Mouse (Mus musculus) kidney, adult 10 weeks (tissue): ENCODE measurements around the gene U2af2. TPM values are rescaled to one million over a fixed set of nuclear protein-coding genes. Genes with fewer than 3 reads are reported as not detected.

Experiments used
- polyA plus RNA-seq: library from polyadenylated mRNA; stranded (reverse); fragments of 350-450 nt; fragmentation: Illumina TruSeq; extraction: RNeasy Lipid Tissue Mini Kit (QIAGEN cat#74804); gene quantifications from one replicate; pipeline ENCODE4 v1.2.3, GENCODE M21; 2014; ENCODE audit warnings: low read depth, low replicate concordance

Gene U2af2
- 6.9 TPM for polyA plus RNA-seq

GRCm38 (mm10) chr7:5061774-5062359 is at the start of gene U2af2:
Gene U2af2, plus strand, starts transcription at chr7:5062143.

GRCm38 (mm10) chr7:5014251-5015117 is 47.5 kb upstream of the U2af2 start, which contains the start of the genes Zfp524 and Fiz1:
Gene Zfp524, plus strand, starts transcription at chr7:5014415.
Gene Fiz1, minus strand, starts transcription at chr7:5014697.

GRCm38 (mm10) chr7:5015118-5016001 is 46.6 kb upstream of the U2af2 start, which contains the start of gene Gm44973:
Gene Gm44973, plus strand, starts transcription at chr7:5015496.

GRCm38 (mm10) chr7:5020000-5020681 is 41.8 kb upstream of the U2af2 start, which contains the start of the genes Zfp865 and Ccdc106:
Gene Zfp865, plus strand, starts transcription at chr7:5020376.
Gene Ccdc106, plus strand, starts transcription at chr7:5020553.

DNA sequence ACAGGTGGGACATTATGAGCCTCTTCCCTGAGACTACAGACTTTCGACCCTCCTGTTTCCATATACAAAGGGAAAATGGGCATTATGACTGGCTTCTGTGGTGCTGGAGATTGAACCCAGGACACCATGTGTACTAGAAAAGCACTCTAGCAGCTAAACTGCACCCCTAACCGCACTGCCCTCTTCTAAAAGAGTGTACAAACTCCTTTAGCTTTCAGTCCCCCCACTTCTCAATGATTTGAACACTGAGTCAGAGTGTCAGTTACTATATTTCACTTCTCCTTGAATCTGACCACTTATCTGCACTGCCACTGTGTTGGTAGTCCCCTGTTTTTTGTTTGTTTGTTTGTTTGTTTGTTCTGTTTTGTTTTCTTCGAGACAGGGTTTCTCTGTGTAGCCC is 28.1 kb upstream of the U2af2 start, which contains the start of gene 4632433K11Rik:
Gene 4632433K11Rik (plus strand): TSS at position 301 of the 400 bp plus-strand sequence.

GRCm38 (mm10) chr7:5038109-5038732 is 23.7 kb upstream of the U2af2 start, which contains the start of gene Zfp784:
Gene Zfp784, minus strand, starts transcription at chr7:5038446.

DNA sequence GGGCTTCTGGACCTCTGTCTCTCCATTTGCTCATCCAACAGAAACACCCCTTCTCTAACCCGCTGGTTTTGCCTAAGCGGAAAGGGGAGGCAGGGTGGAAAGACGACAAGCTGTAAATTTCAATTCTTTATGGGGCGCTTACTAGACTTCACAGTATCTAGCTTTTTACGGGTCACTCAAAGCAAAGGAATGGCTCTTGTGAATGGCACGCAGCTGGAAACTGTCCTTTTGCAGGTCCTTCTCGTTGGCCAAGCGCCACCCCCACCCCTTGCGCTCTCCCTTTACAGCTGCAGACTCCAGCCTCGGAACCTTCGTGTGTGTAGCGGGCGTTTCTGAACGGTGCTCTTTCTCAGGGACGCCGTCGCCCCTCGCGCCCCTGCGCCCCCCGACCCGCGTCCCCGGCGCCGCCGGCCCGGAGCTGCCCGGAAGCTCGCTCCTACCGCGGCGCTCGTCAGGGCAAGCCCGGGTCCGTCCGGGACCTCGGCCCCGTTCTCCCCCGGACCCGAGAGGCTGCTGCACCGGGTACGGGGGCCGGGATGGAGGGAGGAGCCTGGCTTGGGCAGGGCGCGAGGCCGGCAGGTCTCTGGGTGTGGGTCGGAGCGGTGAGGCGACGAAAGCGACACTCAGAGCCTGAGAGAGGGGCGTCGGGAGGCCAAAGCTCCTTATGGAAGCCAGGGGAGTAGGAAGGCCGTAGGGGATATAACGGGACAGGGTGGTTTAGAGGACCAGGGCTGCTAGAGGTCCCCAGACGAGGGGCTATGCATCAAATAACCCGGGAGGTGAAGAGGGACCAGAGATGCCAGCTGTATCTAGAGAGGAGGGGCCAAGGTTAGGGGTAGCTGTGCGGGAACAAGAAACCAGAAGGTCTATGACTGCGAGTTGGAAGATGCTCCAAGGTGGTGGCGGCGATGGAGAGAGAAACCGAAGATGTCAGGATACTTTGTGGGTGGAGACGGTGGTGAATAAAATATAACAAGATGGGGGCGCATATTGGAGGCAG is 10.4 kb upstream of the U2af2 start, which contains the start of gene Zfp580:
Gene Zfp580 (plus strand): TSS at position 346 of the 1,000 bp plus-strand sequence.

GRCm38 (mm10) chr7:5080010-5080751 is 18.2 kb downstream of the U2af2 start, which contains the start of gene Epn1:
Gene Epn1, plus strand, starts transcription at chr7:5080235.

DNA sequence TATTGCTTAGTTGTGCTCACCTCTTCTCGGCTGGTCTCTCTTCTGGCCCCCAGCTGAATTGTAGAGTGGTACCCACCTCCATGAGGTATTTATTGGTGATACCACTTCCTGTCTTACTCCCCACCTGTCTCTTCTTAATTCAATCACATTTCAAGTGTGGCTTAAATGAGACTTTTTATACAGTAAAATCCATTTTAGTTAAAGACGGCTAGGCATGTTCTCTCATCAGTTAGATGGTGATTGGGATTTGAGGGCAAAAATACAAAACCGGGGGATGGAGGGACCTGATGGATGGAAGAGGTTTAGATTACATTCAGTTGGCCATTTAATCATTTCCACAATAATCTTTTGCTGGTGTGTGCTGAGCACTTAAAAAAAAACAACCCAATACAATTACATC is 54.9 kb downstream of the U2af2 start, which contains the start of gene Rfpl4:
Gene Rfpl4 (minus strand): TSS at position 101 of the 400 bp plus-strand sequence.

DNA sequence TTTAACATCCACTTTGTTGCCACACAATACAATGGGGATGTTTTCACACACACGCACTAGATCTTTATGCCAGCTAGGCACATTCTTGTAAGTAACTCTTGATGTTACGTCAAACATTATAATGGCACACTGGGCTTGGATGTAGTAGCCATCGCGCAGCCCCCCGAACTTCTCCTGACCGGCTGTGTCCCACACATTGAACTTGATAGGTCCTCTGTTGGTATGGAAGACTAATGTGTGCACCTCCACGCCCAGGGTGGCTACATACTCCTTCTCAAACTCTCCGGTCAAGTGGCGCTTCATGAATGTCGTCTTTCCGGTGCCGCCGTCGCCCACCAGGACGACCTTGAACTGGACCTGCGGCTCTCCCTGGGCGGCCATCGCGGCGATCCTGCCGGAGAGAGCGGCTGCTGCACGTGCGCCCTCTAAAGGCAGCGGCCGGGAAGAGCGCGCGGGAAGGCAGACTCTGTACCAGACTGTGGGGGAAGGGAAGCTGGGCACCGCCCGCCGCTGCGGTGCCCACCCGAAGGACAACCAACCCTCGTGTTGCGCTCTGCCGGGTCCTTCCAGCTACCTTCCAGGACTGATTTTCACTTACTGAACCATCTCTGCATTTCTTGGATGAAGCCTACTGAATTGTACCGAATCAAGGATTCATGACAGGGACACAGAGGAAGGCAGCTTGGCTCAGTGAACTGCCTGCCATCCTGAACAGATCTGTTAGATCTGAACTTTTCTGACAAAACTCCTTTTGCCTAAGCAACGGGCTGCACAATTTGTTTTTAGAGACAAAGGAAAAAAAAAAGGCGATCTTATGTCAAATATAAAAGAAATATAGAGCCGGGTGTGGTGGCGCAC is 63.8 kb downstream of the U2af2 start, which contains the start of gene Rasl2-9:
Gene Rasl2-9 (minus strand): TSS at position 402 of the 858 bp plus-strand sequence.

Other genes with a start within 250 kb of the U2af2 start
- 2.9 TPM for gene Ube2s, start 249.6 kb upstream of the U2af2 start, polyA plus RNA-seq
- gene Shisa7, start 217.4 kb upstream of the U2af2 start, polyA plus RNA-seq = 3.2 TPM
- 2.9 TPM for gene Isoc2b, start 191.9 kb upstream of the U2af2 start, polyA plus RNA-seq
- 5.4 TPM for gene Isoc2a, start 185.0 kb upstream of the U2af2 start, polyA plus RNA-seq
- not detected for gene Gm36210, start 155.6 kb upstream of the U2af2 start, polyA plus RNA-seq
- gene Zfp628, start 146.9 kb upstream of the U2af2 start, polyA plus RNA-seq = not detected
- 0.57 TPM for gene Nat14, start 140.1 kb upstream of the U2af2 start, polyA plus RNA-seq
- gene Ssc5d, start 136.4 kb upstream of the U2af2 start, polyA plus RNA-seq = not detected
- not detected for gene Sbk2, start 97.7 kb upstream of the U2af2 start, polyA plus RNA-seq
- not detected for gene Sbk3, start 91.0 kb upstream of the U2af2 start, polyA plus RNA-seq
- gene Zfp579, start 66.0 kb upstream of the U2af2 start, polyA plus RNA-seq = 10.8 TPM
- gene Zfp524, start 47.7 kb upstream of the U2af2 start, polyA plus RNA-seq = not detected
- 11.1 TPM for gene Fiz1, start 47.4 kb upstream of the U2af2 start, polyA plus RNA-seq
- not detected for gene Gm44973, start 46.6 kb upstream of the U2af2 start, polyA plus RNA-seq
- gene Zfp865, start 41.8 kb upstream of the U2af2 start, polyA plus RNA-seq = 2.9 TPM
- gene Ccdc106, start 41.6 kb upstream of the U2af2 start, polyA plus RNA-seq = 0.49 TPM
- 3.2 TPM for gene 4632433K11Rik, start 28.0 kb upstream of the U2af2 start, polyA plus RNA-seq
- gene Zfp784, start 23.7 kb upstream of the U2af2 start, polyA plus RNA-seq = 5.4 TPM
- gene Zfp580, start 10.6 kb upstream of the U2af2 start, polyA plus RNA-seq = 0.57 TPM
- gene Epn1, start 18.1 kb downstream of the U2af2 start, polyA plus RNA-seq = 0.93 TPM
- not detected for gene Rfpl4, start 54.8 kb downstream of the U2af2 start, polyA plus RNA-seq
- gene Rasl2-9, start 63.8 kb downstream of the U2af2 start, polyA plus RNA-seq = 3.3 TPM
- not detected for gene Vmn1r55, start 87.5 kb downstream of the U2af2 start, polyA plus RNA-seq
- gene Vmn1r56, start 134.6 kb downstream of the U2af2 start, polyA plus RNA-seq = not detected
- gene Vmn1r57, start 156.3 kb downstream of the U2af2 start, polyA plus RNA-seq = not detected